Mouse (Mus musculus): Measurements from ENCODE around the gene Bnc1. TPM values are rescaled to one million over a fixed set of nuclear protein-coding genes. Genes with fewer than 3 reads are reported as not detected.

Bnc1 gene
- total RNA-seq, 1 experiment, result 0.27 TPM

- in situ Hi-C loops (cut with MboI; ENCODE audit: low sequenced_read_pairs in 2 of 2, unreplicated experiment in 2 of 2), result no loop called here
- Histone ChIP-seq H3K27ac (ENCODE audit: insufficient read depth, low read depth, low read length, poor library complexity, severe bottlenecking) (no peak overlapping the region), H3K36me3 (ENCODE audit: control insufficient read depth, insufficient read depth, low read length, poor library complexity, severe bottlenecking) (no peaks in the 10 kb centered on the region), H3K4me3 (ENCODE audit: insufficient read depth in 1 of 2, low read depth in 1 of 2, low read length in 2 of 2, poor library complexity in 1 of 2, severe bottlenecking in 1 of 2) (no peak overlapping the region), H3K4me1 (ENCODE audit: control insufficient read depth in 2 of 2, insufficient read depth in 2 of 2, low read length in 2 of 2, poor library complexity in 1 of 2) (peaks cover 3 to 5% of the 10 kb centered on the region in 2 experiments; a peak in 3 of 4 replicates), H3K9ac (ENCODE audit: insufficient read depth, low read depth, low read length, poor library complexity, severe bottlenecking) (no peak overlapping the region), H3K9me3 (ENCODE audit: control insufficient read depth, insufficient read depth, low read depth, low read length) (no peaks in the 10 kb centered on the region)
- no peak for TF ChIP-seq MAFK (IDR thresholded peaks at IDR 0.05; ENCODE audit: insufficient read depth, low read depth, low read length)
- no peak for TF ChIP-seq HCFC1 (IDR thresholded peaks at IDR 0.05; ENCODE audit: borderline replicate concordance, insufficient read depth, low read length)
- TF ChIP-seq CHD2 (IDR thresholded peaks at IDR 0.05; ENCODE audit: low read depth, low read length), result no peak
- TF ChIP-seq ZNF384 (IDR thresholded peaks at IDR 0.05; ENCODE audit: low read depth, low read length), result no peak
- no peak for TF ChIP-seq ZC3H11A (IDR thresholded peaks at IDR 0.05; ENCODE audit: borderline replicate concordance, low read depth, low read length)
- DNase-seq (ENCODE audit: low read depth, low spot score), result no peak
These were observed 20.4 kb upstream of the Bnc1 start for GRCm38 (mm10) chr7:82012472-82012871.

GRCm38 (mm10) chr7:82011534-82012401, 19.7 kb upstream of the Bnc1 start:
- no peak for DNase-seq (ENCODE audit: low read depth, low spot score)
- Histone ChIP-seq H3K4me1 (ENCODE audit: control insufficient read depth in 2 of 2, insufficient read depth in 2 of 2, low read length in 2 of 2, poor library complexity in 1 of 2) (peaks cover 2% of the 10 kb centered on the region in 2 experiments; a peak in 2 of 4 replicates), H3K9me3 (ENCODE audit: control insufficient read depth, insufficient read depth, low read depth, low read length) (no peaks in the 10 kb centered on the region), H3K27ac (ENCODE audit: insufficient read depth, low read depth, low read length, poor library complexity, severe bottlenecking) (no peak overlapping the region), H3K9ac (ENCODE audit: insufficient read depth, low read depth, low read length, poor library complexity, severe bottlenecking) (no peak overlapping the region), H3K4me3 (ENCODE audit: insufficient read depth in 1 of 2, low read depth in 1 of 2, low read length in 2 of 2, poor library complexity in 1 of 2, severe bottlenecking in 1 of 2) (no peak overlapping the region), H3K36me3 (ENCODE audit: control insufficient read depth, insufficient read depth, low read length, poor library complexity, severe bottlenecking) (no peaks in the 10 kb centered on the region)
- no peak for TF ChIP-seq HCFC1 (IDR thresholded peaks at IDR 0.05; ENCODE audit: borderline replicate concordance, insufficient read depth, low read length)
- no peak for TF ChIP-seq CHD2 (IDR thresholded peaks at IDR 0.05; ENCODE audit: low read depth, low read length)
- TF ChIP-seq ZNF384 (IDR thresholded peaks at IDR 0.05; ENCODE audit: low read depth, low read length), result no peak
- TF ChIP-seq MAFK (IDR thresholded peaks at IDR 0.05; ENCODE audit: insufficient read depth, low read depth, low read length), result no peak
- TF ChIP-seq ZC3H11A (IDR thresholded peaks at IDR 0.05; ENCODE audit: borderline replicate concordance, low read depth, low read length), result no peak
- in situ Hi-C loops (cut with MboI; ENCODE audit: low sequenced_read_pairs in 2 of 2, unreplicated experiment in 2 of 2), result no loop called here

- no peak for DNase-seq (ENCODE audit: low read depth, low spot score)
- no peaks in the 10 kb centered on the region for H3K36me3 ChIP-seq (ENCODE audit: control insufficient read depth, insufficient read depth, low read length, poor library complexity, severe bottlenecking)
- in situ Hi-C loops (cut with MboI; ENCODE audit: low sequenced_read_pairs in 2 of 2, unreplicated experiment in 2 of 2), result no loop called here
- H3K4me1 ChIP-seq (ENCODE audit: control insufficient read depth in 2 of 2, insufficient read depth in 2 of 2, low read length in 2 of 2, poor library complexity in 1 of 2), result peaks cover 0 to 1% of the 10 kb centered on the region in 2 experiments; a peak in 1 of 4 replicates
- H3K4me3 ChIP-seq (ENCODE audit: insufficient read depth in 1 of 2, low read depth in 1 of 2, low read length in 2 of 2, poor library complexity in 1 of 2, severe bottlenecking in 1 of 2), result no peak overlapping the region
- H3K9ac ChIP-seq (ENCODE audit: insufficient read depth, low read depth, low read length, poor library complexity, severe bottlenecking), result no peak overlapping the region
- TF ChIP-seq CHD2 (IDR thresholded peaks at IDR 0.05; ENCODE audit: low read depth, low read length) (no peak), ZNF384 (IDR thresholded peaks at IDR 0.05; ENCODE audit: low read depth, low read length) (no peak), ZC3H11A (IDR thresholded peaks at IDR 0.05; ENCODE audit: borderline replicate concordance, low read depth, low read length) (no peak), MAFK (IDR thresholded peaks at IDR 0.05; ENCODE audit: insufficient read depth, low read depth, low read length) (no peak), HCFC1 (IDR thresholded peaks at IDR 0.05; ENCODE audit: borderline replicate concordance, insufficient read depth, low read length) (no peak)
- no peaks in the 10 kb centered on the region for H3K9me3 ChIP-seq (ENCODE audit: control insufficient read depth, insufficient read depth, low read depth, low read length)
- no peak overlapping the region for H3K27ac ChIP-seq (ENCODE audit: insufficient read depth, low read depth, low read length, poor library complexity, severe bottlenecking)
These were observed 15.1 kb upstream of the Bnc1 start for GRCm38 (mm10) chr7:82007151-82007550.

- DNase-seq (ENCODE audit: low read depth, low spot score), result no peak
- no peak overlapping the region for H3K4me3 ChIP-seq (ENCODE audit: insufficient read depth in 1 of 2, low read depth in 1 of 2, low read length in 2 of 2, poor library complexity in 1 of 2, severe bottlenecking in 1 of 2)
- H3K27ac ChIP-seq (ENCODE audit: insufficient read depth, low read depth, low read length, poor library complexity, severe bottlenecking), result no peak overlapping the region
- no peaks in the 10 kb centered on the region for H3K9me3 ChIP-seq (ENCODE audit: control insufficient read depth, insufficient read depth, low read depth, low read length)
- in situ Hi-C loops (cut with MboI; ENCODE audit: low sequenced_read_pairs in 2 of 2, unreplicated experiment in 2 of 2), result no loop called here
- no peaks in the 10 kb centered on the region for H3K4me1 ChIP-seq (ENCODE audit: control insufficient read depth in 2 of 2, insufficient read depth in 2 of 2, low read length in 2 of 2, poor library complexity in 1 of 2)
- no peak overlapping the region for H3K9ac ChIP-seq (ENCODE audit: insufficient read depth, low read depth, low read length, poor library complexity, severe bottlenecking)
- TF ChIP-seq HCFC1 (IDR thresholded peaks at IDR 0.05; ENCODE audit: borderline replicate concordance, insufficient read depth, low read length) (no peak), MAFK (IDR thresholded peaks at IDR 0.05; ENCODE audit: insufficient read depth, low read depth, low read length) (no peak), ZC3H11A (IDR thresholded peaks at IDR 0.05; ENCODE audit: borderline replicate concordance, low read depth, low read length) (no peak), ZNF384 (IDR thresholded peaks at IDR 0.05; ENCODE audit: low read depth, low read length) (no peak), CHD2 (IDR thresholded peaks at IDR 0.05; ENCODE audit: low read depth, low read length) (no peak)
- no peaks in the 10 kb centered on the region for H3K36me3 ChIP-seq (ENCODE audit: control insufficient read depth, insufficient read depth, low read length, poor library complexity, severe bottlenecking)
These were observed 12.1 kb upstream of the Bnc1 start for GRCm38 (mm10) chr7:82004228-82004627.

Measured in ES-E14 (cell line).